Mouse (Mus musculus): Measurements from ENCODE around the gene Rad54l2. TPM values are rescaled to one million over a fixed set of nuclear protein-coding genes. Genes with fewer than 3 reads are reported as not detected.

Rad54l2 gene
- polyA plus RNA-seq, 1 experiment: 10.7 TPM

DNA sequence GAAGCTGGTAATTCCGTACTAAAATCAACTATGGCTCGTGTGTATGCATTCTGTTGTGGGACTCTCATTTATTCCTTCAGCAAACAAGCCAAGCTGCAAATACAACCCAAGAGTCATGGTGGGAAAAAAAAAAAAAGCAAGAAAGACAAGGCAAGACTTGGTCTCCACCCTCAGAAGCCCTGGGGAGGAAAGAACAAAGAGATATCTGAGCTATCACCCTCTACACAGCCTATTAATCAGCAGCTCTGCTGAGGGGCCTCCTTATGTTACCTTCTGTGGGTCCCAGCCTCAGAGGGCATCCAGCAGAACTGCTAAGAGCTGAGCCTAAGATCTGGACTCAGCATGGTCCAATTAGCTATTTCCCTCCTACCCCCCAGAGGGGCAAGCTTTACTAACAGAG is 115.1 kb downstream of the Rad54l2 start:
- Histone ChIP-seq H3K27me3 (ENCODE audit: control insufficient read depth, insufficient read depth, low read length) (no peaks in the 10 kb centered on the region), H3K27ac (ENCODE audit: insufficient read depth, low read length) (no peak overlapping the region), H3K4me3 (replicated peaks; ENCODE audit: insufficient read depth, low read depth, low read length) (no peak overlapping the region), H3K4me1 (ENCODE audit: control insufficient read depth, insufficient read depth, low read length) (peaks cover 4% of the 10 kb centered on the region; the same call in 1 of the 2 replicates)
- 88% methylated on average over 2 of the region's 2 CpGs for WGBS
- TF ChIP-seq POLR2A (IDR thresholded peaks at IDR 0.05; ENCODE audit: borderline replicate concordance, insufficient read depth, low read length) (no peak), CTCF (IDR thresholded peaks at IDR 0.05; ENCODE audit: borderline replicate concordance, insufficient read depth, low read depth, low read length) (no peak)
- no peak for DNase-seq

DNA sequence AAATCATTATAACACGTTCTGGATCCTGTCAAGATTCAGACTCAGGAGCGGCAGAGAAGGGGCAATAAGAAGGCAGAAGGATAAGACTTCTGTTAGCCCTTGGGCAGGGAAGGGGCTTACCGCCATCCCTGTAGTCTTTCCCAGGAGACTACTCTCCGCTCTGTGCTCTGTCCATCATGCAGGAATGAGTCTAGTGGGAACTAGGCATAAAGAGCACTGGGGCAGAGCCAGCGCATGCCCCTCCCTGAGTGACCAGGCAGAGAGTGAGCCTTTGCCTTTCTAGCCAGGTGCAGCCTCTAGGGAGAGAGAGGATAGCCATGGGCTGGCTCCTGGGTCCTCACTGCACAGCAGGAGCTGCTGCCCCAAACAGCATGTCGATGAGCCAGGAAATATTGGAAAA is 124.1 kb downstream of the Rad54l2 start:
- Histone ChIP-seq H3K27ac (ENCODE audit: insufficient read depth, low read length) (no peak overlapping the region), H3K4me1 (ENCODE audit: control insufficient read depth, insufficient read depth, low read length) (peaks cover 13% of the 10 kb centered on the region), H3K4me3 (replicated peaks; ENCODE audit: insufficient read depth, low read depth, low read length) (no peak overlapping the region), H3K27me3 (ENCODE audit: control insufficient read depth, insufficient read depth, low read length) (no peaks in the 10 kb centered on the region)
- TF ChIP-seq CTCF (IDR thresholded peaks at IDR 0.05; ENCODE audit: borderline replicate concordance, insufficient read depth, low read depth, low read length) (no peak), POLR2A (IDR thresholded peaks at IDR 0.05; ENCODE audit: borderline replicate concordance, insufficient read depth, low read length) (no peak)
- 48% methylated on average over 6 of the region's 6 CpGs for whole genome bisulfite sequencing
- no peak for DNase-seq

DNA sequence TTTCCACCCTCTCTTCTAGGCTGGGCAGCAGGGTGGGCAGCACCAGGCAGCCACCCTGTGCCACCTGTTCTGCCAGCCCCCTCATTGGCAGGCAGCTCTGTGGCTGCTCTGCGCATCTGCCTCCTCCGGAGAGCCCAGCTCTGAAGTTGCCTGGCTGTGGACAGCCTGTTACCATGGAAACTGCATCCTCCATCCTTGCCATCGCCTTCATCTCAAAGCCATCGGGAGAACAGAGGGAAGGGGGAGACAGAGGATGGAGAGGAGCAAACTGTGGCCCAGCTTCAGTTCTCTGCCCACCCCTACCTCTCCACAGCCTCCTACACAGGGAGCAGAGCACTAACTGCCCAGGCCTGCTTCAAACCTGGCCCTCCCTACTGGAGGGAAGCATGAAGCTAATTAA is 124.6 kb downstream of the Rad54l2 start:
- Histone ChIP-seq H3K27me3 (ENCODE audit: control insufficient read depth, insufficient read depth, low read length) (no peaks in the 10 kb centered on the region), H3K27ac (ENCODE audit: insufficient read depth, low read length) (no peak overlapping the region), H3K4me1 (ENCODE audit: control insufficient read depth, insufficient read depth, low read length) (peaks cover 13% of the 10 kb centered on the region), H3K4me3 (replicated peaks; ENCODE audit: insufficient read depth, low read depth, low read length) (no peak overlapping the region)
- no peak for DNase-seq
- WGBS: 14% methylated on average over 4 of the region's 4 CpGs
- TF ChIP-seq CTCF (IDR thresholded peaks at IDR 0.05; ENCODE audit: borderline replicate concordance, insufficient read depth, low read depth, low read length): no peak
- no peak for TF ChIP-seq POLR2A (IDR thresholded peaks at IDR 0.05; ENCODE audit: borderline replicate concordance, insufficient read depth, low read length)

- Histone ChIP-seq H3K27me3 (ENCODE audit: control insufficient read depth, insufficient read depth, low read length) (no peaks in the 10 kb centered on the region), H3K27ac (ENCODE audit: insufficient read depth, low read length) (no peak overlapping the region), H3K4me1 (ENCODE audit: control insufficient read depth, insufficient read depth, low read length) (peaks cover 13% of the 10 kb centered on the region), H3K4me3 (replicated peaks; ENCODE audit: insufficient read depth, low read depth, low read length) (no peak overlapping the region)
- 52% methylated on average over 6 of the region's 6 CpGs for WGBS
- no peak for DNase-seq
- TF ChIP-seq CTCF (IDR thresholded peaks at IDR 0.05; ENCODE audit: borderline replicate concordance, insufficient read depth, low read depth, low read length) (no peak), POLR2A (IDR thresholded peaks at IDR 0.05; ENCODE audit: borderline replicate concordance, insufficient read depth, low read length) (no peak)
Observed at GRCm38 (mm10) chr9:106663200-106663599, 125.8 kb downstream of the Rad54l2 start.

- TF ChIP-seq POLR2A (IDR thresholded peaks at IDR 0.05; ENCODE audit: borderline replicate concordance, insufficient read depth, low read length): no peak
- no peak for TF ChIP-seq CTCF (IDR thresholded peaks at IDR 0.05; ENCODE audit: borderline replicate concordance, insufficient read depth, low read depth, low read length)
- no peak overlapping the region for H3K4me3 ChIP-seq (replicated peaks; ENCODE audit: insufficient read depth, low read depth, low read length)
- peaks cover 25% of the 10 kb centered on the region for H3K4me1 ChIP-seq (ENCODE audit: control insufficient read depth, insufficient read depth, low read length)
- H3K27me3 ChIP-seq (ENCODE audit: control insufficient read depth, insufficient read depth, low read length): no peaks in the 10 kb centered on the region; the same call in 1 of the 2 replicates
- WGBS: 82% methylated on average over 1 of the region's 1 CpGs
- no peak for DNase-seq
- no peak overlapping the region for H3K27ac ChIP-seq (ENCODE audit: insufficient read depth, low read length)
Observed at GRCm38 (mm10) chr9:106659935-106660334, 129.1 kb downstream of the Rad54l2 start.

DNA sequence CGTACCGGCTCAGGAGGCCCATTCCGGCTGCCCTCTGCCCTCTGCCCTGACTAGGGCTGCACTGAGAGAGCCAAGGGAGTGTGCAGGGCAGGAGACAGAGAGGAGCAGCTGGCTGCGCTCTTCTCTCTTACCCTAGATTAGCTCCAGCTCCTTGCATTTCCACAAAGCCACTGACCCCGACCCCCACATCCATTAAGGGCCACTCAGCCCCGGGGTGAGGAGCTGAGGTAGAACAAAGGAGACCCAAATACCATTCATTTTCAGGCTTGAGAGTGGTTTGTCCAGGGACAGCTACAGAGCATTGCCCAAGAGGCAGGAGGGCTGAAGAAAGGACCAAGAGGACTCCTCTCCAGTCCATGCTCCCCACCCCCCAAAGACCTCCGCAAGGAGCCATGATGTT is 129.6 kb downstream of the Rad54l2 start:
- no peaks in the 10 kb centered on the region; the same call in 1 of the 2 replicates for H3K27me3 ChIP-seq (ENCODE audit: control insufficient read depth, insufficient read depth, low read length)
- DNase-seq: no peak
- WGBS: 52% methylated on average over 7 of the region's 7 CpGs
- TF ChIP-seq CTCF (IDR thresholded peaks at IDR 0.05; ENCODE audit: borderline replicate concordance, insufficient read depth, low read depth, low read length): no peak
- no peak for TF ChIP-seq POLR2A (IDR thresholded peaks at IDR 0.05; ENCODE audit: borderline replicate concordance, insufficient read depth, low read length)
- no peak overlapping the region for H3K27ac ChIP-seq (ENCODE audit: insufficient read depth, low read length)
- H3K4me1 ChIP-seq (ENCODE audit: control insufficient read depth, insufficient read depth, low read length): peaks cover 21% of the 10 kb centered on the region
- H3K4me3 ChIP-seq (replicated peaks; ENCODE audit: insufficient read depth, low read depth, low read length): no peak overlapping the region

DNA sequence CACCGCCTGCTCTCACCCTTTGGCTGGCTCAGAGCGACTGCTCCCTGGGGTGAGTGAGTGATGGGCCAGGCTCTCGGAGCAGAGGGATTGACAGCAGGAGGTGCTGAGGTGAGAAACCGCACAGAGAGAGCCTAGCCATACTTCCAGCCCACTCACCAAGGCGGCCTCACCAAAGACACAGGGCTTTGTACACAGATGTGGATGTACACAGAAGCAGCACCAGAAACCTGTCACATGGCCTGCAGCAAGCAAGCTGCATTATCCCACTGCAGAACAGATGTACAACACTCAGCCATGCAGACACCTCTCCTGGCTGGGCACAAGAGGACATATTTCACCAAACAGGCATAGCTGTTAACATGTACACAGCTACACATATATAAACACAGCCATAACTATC is 131.4 kb downstream of the Rad54l2 start:
- no peak for DNase-seq
- TF ChIP-seq POLR2A (IDR thresholded peaks at IDR 0.05; ENCODE audit: borderline replicate concordance, insufficient read depth, low read length): no peak
- TF ChIP-seq CTCF (IDR thresholded peaks at IDR 0.05; ENCODE audit: borderline replicate concordance, insufficient read depth, low read depth, low read length): no peak
- H3K27me3 ChIP-seq (ENCODE audit: control insufficient read depth, insufficient read depth, low read length): no peaks in the 10 kb centered on the region; the same call in 1 of the 2 replicates
- 16% methylated on average over 5 of the region's 5 CpGs for WGBS
- no peak overlapping the region for H3K4me3 ChIP-seq (replicated peaks; ENCODE audit: insufficient read depth, low read depth, low read length)
- H3K27ac ChIP-seq (ENCODE audit: insufficient read depth, low read length): no peak overlapping the region
- H3K4me1 ChIP-seq (ENCODE audit: control insufficient read depth, insufficient read depth, low read length): peaks cover 16% of the 10 kb centered on the region

GRCm38 (mm10) chr9:106656820-106657219 is 132.2 kb downstream of the Rad54l2 start:
- WGBS: 75% methylated on average over 5 of the region's 5 CpGs
- Histone ChIP-seq H3K27me3 (ENCODE audit: control insufficient read depth, insufficient read depth, low read length) (no peaks in the 10 kb centered on the region; the same call in 1 of the 2 replicates), H3K4me1 (ENCODE audit: control insufficient read depth, insufficient read depth, low read length) (peaks cover 16% of the 10 kb centered on the region), H3K4me3 (replicated peaks; ENCODE audit: insufficient read depth, low read depth, low read length) (no peak overlapping the region), H3K27ac (ENCODE audit: insufficient read depth, low read length) (no peak overlapping the region)
- DNase-seq: no peak
- TF ChIP-seq POLR2A (IDR thresholded peaks at IDR 0.05; ENCODE audit: borderline replicate concordance, insufficient read depth, low read length): no peak
- TF ChIP-seq CTCF (IDR thresholded peaks at IDR 0.05; ENCODE audit: borderline replicate concordance, insufficient read depth, low read depth, low read length): no peak
